In genomic region chr7:117362493-117362892, GRCm38 (mm10) we compare ENCODE assay signal across 23 mouse cellular contexts. TPM values are rescaled to one million over a fixed set of nuclear protein-coding genes. Genes with fewer than 3 reads are reported as not detected.
A peak's percentile ranks its signal among the peaks of the same experiment; 100 is the strongest.
DNase-seq lines count a peak whose midpoint lies in the region; ATAC-seq and TF ChIP-seq lines count a peak whose summit lies in the region.
"Had no signal": no experiment of that assay in that cellular context is flagged by ENCODE, and none has a peak within 500 bp of the region (broad histone marks: within the 10 kb centered on the region; RNA-seq: fewer than 3 reads in every experiment).

No protein-coding gene starts in this region.

- no peaks in the 10 kb centered on the region for H3K4me1 ChIP-seq in hindbrain, postnatal 0 days (ENCODE audit: insufficient read depth, low read length)
- H3K4me1 ChIP-seq in hindbrain, embryonic 11.5 days (replicated peaks; ENCODE audit: control insufficient read depth, insufficient read depth, low read length), result no peaks in the 10 kb centered on the region
- H3K4me1 ChIP-seq: embryonic facial prominence, embryonic 12.5 days; forebrain, embryonic 13.5 days; heart, embryonic 10.5 days; hindbrain, embryonic 10.5 days; neural tube, embryonic 12.5 days had no signal

- no peak overlapping the region for H3K4me2 ChIP-seq in hindbrain, postnatal 0 days (ENCODE audit: low read depth, low read length)
- H3K4me2 ChIP-seq in hindbrain, embryonic 11.5 days (replicated peaks; ENCODE audit: low read depth, low read length), result no peak overlapping the region
- H3K4me2 ChIP-seq: embryonic facial prominence, embryonic 12.5 days; forebrain, embryonic 13.5 days; neural tube, embryonic 12.5 days had no signal

- no peak for DNase-seq in hindbrain, postnatal 0 days (ENCODE audit: low spot score)
- DNase-seq in hindbrain, embryonic 11.5 days (ENCODE audit: low spot score), result no peak
- DNase-seq in lung, postnatal 36 days, result peak; percentile 29
- no peak for DNase-seq in lung, postnatal 10 days
- DNase-seq in thymus, postnatal 4 days, result peak; percentile 61
- no peak for DNase-seq in thymus, postnatal 36 days
- DNase-seq in embryo, embryonic 10 days (ENCODE audit: low spot score), result no peak
- DNase-seq: adrenal gland, postnatal 10 days; cerebellum, adult 9-11 months; gastrocnemius, postnatal 14 days; kidney, postnatal 14 days; liver; lung, postnatal 14 days; right cerebral cortex, adult 18-20 months had no signal

- 0 out of 2 replicates have a peak, but pooled peaks have one; percentile 11 for TF ChIP-seq CTCF in hindbrain, postnatal 0 days (IDR thresholded peaks at IDR 0.05; ENCODE audit: low read depth)

- 94% methylated on average over 4 of the region's 4 CpGs for WGBS in hindbrain, postnatal 0 days
- WGBS in hindbrain, embryonic 11.5 days, result 85% methylated on average over 4 of the region's 4 CpGs

- no peaks in the 10 kb centered on the region for H3K36me3 ChIP-seq in hindbrain, postnatal 0 days (ENCODE audit: insufficient read depth, low read length)
- no peaks in the 10 kb centered on the region for H3K36me3 ChIP-seq in hindbrain, embryonic 11.5 days (ENCODE audit: control insufficient read depth, insufficient read depth, low read length)
- H3K36me3 ChIP-seq: embryonic facial prominence, embryonic 12.5 days; heart, embryonic 10.5 days; hindbrain, embryonic 10.5 days; neural tube, embryonic 12.5 days had no signal

- no peaks in the 10 kb centered on the region for H3K9me3 ChIP-seq in hindbrain, postnatal 0 days (ENCODE audit: low read length)
- H3K9me3 ChIP-seq in hindbrain, embryonic 11.5 days (ENCODE audit: control insufficient read depth, low read length), result no peaks in the 10 kb centered on the region
- H3K9me3 ChIP-seq: embryonic facial prominence, embryonic 12.5 days; forebrain, embryonic 13.5 days; heart, embryonic 10.5 days; hindbrain, embryonic 10.5 days; neural tube, embryonic 12.5 days had no signal

- H3K27ac ChIP-seq in hindbrain, postnatal 0 days, result no peak overlapping the region
- H3K27ac ChIP-seq in hindbrain, embryonic 11.5 days (ENCODE audit: low read depth, low read length), result no peak overlapping the region
- H3K27ac ChIP-seq: embryonic facial prominence, embryonic 12.5 days; forebrain, embryonic 13.5 days; heart, embryonic 10.5 days; hindbrain, embryonic 10.5 days; neural tube, embryonic 12.5 days had no signal

- no peaks in the 10 kb centered on the region for H3K27me3 ChIP-seq in hindbrain, postnatal 0 days (ENCODE audit: insufficient read depth, low read length)
- no peaks in the 10 kb centered on the region for H3K27me3 ChIP-seq in hindbrain, embryonic 11.5 days (ENCODE audit: control insufficient read depth, insufficient read depth, low read length)
- H3K27me3 ChIP-seq: embryonic facial prominence, embryonic 12.5 days; forebrain, embryonic 13.5 days; neural tube, embryonic 12.5 days had no signal

- no peak overlapping the region for H3K4me3 ChIP-seq in hindbrain, postnatal 0 days (ENCODE audit: low read length)
- no peak overlapping the region for H3K4me3 ChIP-seq in hindbrain, embryonic 11.5 days (ENCODE audit: low read depth, low read length)
- H3K4me3 ChIP-seq: embryonic facial prominence, embryonic 12.5 days; erythroblast, embryonic 14.5 days; forebrain, embryonic 13.5 days; heart, embryonic 10.5 days; hindbrain, embryonic 10.5 days; neural tube, embryonic 12.5 days had no signal

- ATAC-seq in hindbrain, postnatal 0 days, result no peak
- no peak for ATAC-seq in hindbrain, embryonic 11.5 days (ENCODE audit: low FRiP score)
- ATAC-seq: activated CD4-positive, CD25-positive, alpha-beta regulatory T cell, adult 4 months; forebrain, embryonic 13.5 days; inflammation-experienced regulatory T-cells, adult 6 months had no signal

- H3K9ac ChIP-seq in hindbrain, postnatal 0 days (replicated peaks; ENCODE audit: low read length), result no peak overlapping the region
- H3K9ac ChIP-seq in hindbrain, embryonic 11.5 days (ENCODE audit: low read depth, low read length), result no peak overlapping the region
- H3K9ac ChIP-seq: embryonic facial prominence, embryonic 12.5 days; forebrain, embryonic 13.5 days; neural tube, embryonic 12.5 days had no signal

RNA-seq across cellular contexts. Expression of gene Xylt1, which starts 18.3 kb away (rescaled TPM):
- 16.6 and 26.1 TPM in 2 replicates for total RNA-seq in hindbrain, postnatal 0 days (2014; rRNA removed)
- 2.9 and 3.0 TPM in 2 replicates for polyA plus RNA-seq in hindbrain, postnatal 0 days (2015; fragmentation: Nextera tagmentation; extraction: Ambion mirVana)
- 1.3 and 2.1 TPM in 2 replicates for polyA plus RNA-seq in hindbrain, embryonic 11.5 days (2014; fragmentation: Nextera tagmentation; extraction: Ambion mirVana)
- polyA plus RNA-seq: C2C12 had no signal

Comparison
In these comparisons a context has a peak if more than half of its experiments do, and no peak if none do; other contexts are left out.
1. DNase-seq: peak in lung, postnatal 36 days (single experiment) and thymus, postnatal 4 days (single experiment); none in hindbrain, postnatal 0 days (single experiment), hindbrain, embryonic 11.5 days (single experiment), lung, postnatal 10 days (single experiment), thymus, postnatal 36 days (0 of 2) and embryo, embryonic 10 days (single experiment).